Mouse (Mus musculus) thymus, adult 18-20 months (tissue): ENCODE results near the gene Dlg2.
"Not testable (repeated sequence)": the region's sequence is repeated elsewhere in the genome, so short reads cannot be mapped to it uniquely, and the experiment has no call there.

Experiments used
- DNase-seq, 2 experiments: peaks; one replicate each; pipeline ENCODE4 v3.0.0; 2022; ENCODE audit warnings: mixed read lengths in 2 of 2

The Dlg2 gene

GRCm38 (mm10) chr7:90843345-90844293 is 367.1 kb downstream of the Dlg2 start:
- DNase-seq: no peak

DNA sequence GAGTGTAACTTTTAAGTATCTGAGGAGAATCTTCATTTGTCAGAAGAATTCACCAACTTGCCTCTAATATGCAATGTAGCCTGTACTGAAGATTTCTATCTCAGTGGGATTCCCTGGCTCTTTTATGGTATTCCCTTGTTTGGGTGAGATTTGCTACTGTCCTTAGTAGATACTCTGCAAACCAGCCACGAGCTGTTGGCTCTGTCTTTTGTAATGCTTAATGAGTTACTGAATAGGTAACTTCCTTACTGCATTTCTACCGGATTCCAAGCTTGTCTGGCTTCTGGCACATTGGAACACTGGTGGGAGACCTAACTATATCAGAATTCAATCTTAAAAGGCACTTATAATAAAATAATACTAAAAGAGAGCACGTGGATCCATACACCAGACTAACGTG is 400.3 kb downstream of the Dlg2 start:
- not testable (repeated sequence) for DNase-seq

DNA sequence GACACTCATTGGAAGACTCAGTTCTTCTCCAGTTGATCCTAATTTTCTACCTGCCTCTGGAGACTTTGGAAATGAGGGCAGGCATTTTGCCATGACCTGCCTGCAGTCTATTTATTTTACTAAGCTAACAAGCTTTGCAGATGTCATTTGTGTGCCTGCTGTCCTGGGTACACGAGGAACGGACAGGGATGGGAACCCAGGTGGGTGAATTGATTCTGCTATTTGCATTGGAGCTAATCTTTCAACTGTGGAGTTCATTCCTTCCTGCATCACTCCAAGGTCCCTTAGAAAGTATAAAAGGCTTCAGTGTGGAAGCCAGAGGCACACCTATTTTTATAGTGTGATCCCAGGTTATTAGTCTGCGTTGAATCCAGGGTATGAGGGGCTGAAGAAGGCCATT is 406.3 kb downstream of the Dlg2 start:
- no peak for DNase-seq

- no peak for DNase-seq
Observed at GRCm38 (mm10) chr7:90886396-90887006, 410.0 kb downstream of the Dlg2 start.

GRCm38 (mm10) chr7:90887007-90887720 is 410.7 kb downstream of the Dlg2 start:
- no peak for DNase-seq

DNA sequence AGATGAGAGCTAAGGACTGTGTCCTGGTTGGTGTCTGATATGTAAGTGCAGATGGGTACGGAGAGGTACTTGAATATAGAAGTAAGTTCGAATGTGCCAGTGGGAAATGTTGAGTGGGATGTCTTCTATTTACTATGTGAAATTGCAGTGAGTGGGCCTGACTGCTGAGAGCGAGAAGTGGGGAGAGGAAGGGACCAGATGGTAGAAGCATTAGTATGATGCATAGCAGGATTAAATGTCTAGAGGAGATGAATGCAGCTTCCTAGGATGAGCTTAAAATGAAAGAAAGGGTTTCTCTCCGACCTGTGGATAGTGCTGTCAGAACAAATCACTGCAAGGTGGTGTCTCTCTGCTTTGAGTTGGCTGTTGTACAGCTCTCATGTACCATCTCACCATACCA is 451.0 kb downstream of the Dlg2 start:
- no peak for DNase-seq

DNA sequence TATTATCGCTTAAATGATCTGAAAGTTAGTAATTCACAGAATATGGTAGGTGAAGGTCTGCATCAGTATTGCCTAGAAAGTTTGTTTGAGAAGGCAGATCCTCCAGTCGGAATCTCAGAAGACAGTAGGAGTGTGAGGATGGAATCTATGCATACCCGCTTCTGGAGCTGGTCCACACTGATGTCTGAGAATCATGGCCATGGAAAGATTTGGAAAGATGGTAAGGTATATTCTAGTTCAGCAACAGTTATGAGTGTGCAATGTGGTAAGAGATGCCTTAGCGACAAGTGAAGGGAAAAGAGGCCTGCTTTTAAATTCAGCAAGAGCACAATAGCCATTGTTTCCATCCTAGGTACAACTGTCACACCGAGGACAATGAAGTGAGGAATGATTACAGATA is 464.3 kb downstream of the Dlg2 start:
- no peak for DNase-seq

GRCm38 (mm10) chr7:90947073-90947472 is 470.6 kb downstream of the Dlg2 start:
- no peak for DNase-seq

- no peak for DNase-seq
Observed at GRCm38 (mm10) chr7:90949212-90949611, 472.7 kb downstream of the Dlg2 start.

DNA sequence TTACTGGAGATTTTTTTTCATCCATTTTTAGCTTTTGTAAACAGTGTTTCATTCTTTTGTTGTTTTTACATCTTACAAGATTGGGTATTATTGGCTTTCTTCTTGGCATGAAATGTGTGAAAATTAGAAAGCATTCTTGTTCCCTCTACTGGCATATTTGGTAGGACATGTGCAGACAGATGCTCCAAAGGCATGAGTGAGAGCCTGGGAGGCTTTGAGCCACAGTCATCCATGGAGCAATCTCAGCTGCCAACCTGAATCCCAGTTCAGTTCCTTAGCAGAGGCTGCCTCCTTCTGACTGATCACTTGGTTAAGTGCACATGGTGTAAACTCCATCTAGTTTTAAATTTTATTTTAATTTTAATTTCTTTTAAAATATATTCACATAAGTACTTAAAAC is 500.8 kb downstream of the Dlg2 start:
- no peak for DNase-seq

- no peak for DNase-seq
Observed at GRCm38 (mm10) chr7:90982069-90982468, 505.6 kb downstream of the Dlg2 start.

- DNase-seq: no peak
Observed at GRCm38 (mm10) chr7:91010655-91011054, 534.2 kb downstream of the Dlg2 start.

- DNase-seq: no peak
Observed at GRCm38 (mm10) chr7:91044998-91045741, 568.7 kb downstream of the Dlg2 start.

GRCm38 (mm10) chr7:91045742-91046098 is 569.2 kb downstream of the Dlg2 start:
- DNase-seq: no peak

DNA sequence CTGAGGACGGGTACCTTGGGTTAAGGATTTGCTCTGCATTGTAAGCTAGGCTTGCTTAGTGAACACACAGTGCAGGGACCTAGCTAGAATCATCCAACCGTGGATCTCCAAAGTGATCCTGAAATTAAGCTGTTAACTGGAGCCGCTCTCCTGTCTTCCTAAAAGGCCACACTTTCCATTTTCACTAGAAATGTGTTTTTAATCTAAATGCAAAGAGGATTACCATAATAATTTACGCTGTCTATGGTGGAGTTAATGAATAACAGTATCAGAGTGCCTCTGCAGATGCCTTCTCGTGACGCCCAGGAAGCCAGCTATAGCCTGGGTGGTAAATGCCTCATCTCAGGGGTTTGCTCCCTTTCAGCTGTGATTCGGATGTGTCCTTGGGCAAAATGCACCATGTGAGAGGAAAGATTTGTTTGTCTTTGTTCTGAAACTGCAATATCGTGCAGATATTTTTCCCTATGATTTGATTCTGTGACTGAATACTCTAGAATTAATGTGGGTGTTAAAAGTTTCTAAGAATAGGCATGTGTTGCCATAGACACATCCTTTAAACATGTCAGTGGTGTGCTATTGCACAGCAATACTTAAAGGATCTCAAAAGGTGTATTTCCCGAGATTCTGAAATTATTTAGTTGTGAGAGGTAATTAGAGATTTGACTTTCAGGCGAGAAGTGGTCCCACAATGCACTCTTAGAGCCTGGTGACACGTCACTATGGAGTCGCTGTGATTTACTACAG is 587.0 kb downstream of the Dlg2 start:
- DNase-seq: no peak

- no peak for DNase-seq
Observed at GRCm38 (mm10) chr7:91071751-91072707, 595.6 kb downstream of the Dlg2 start.

GRCm38 (mm10) chr7:91086071-91086470 is 609.6 kb downstream of the Dlg2 start:
- no peak for DNase-seq

- DNase-seq: no peak
Observed at GRCm38 (mm10) chr7:91089211-91089930, 612.9 kb downstream of the Dlg2 start.

GRCm38 (mm10) chr7:91090317-91090829 is 613.9 kb downstream of the Dlg2 start:
- DNase-seq: no peak
